Mouse (Mus musculus) heart, adult 8-10 months (tissue): ENCODE measurements around the gene Cubn. TPM values are rescaled to one million over a fixed set of nuclear protein-coding genes. Genes with fewer than 3 reads are reported as not detected.

Experiments used
- DNase-seq: peaks from one replicate; pipeline ENCODE4 v3.0.0; 2022; ENCODE audit warnings: low spot score
- total RNA-seq, 4 experiments: library from RNA; stranded (reverse); gene quantifications; 2 replicates each; pipeline ENCODE4 v1.2.4; 2022

The Cubn gene
- total RNA-seq, 4 experiments from 2014 or later, result 0.95 to 1.4 (median 1.1) TPM

GRCm38 (mm10) chr2:13357885-13358552 is 133.6 kb downstream of the Cubn start:
- no peak for DNase-seq

GRCm38 (mm10) chr2:13352775-13353174 is 138.8 kb downstream of the Cubn start:
- no peak for DNase-seq

GRCm38 (mm10) chr2:13352112-13352728 is 139.4 kb downstream of the Cubn start:
- no peak for DNase-seq

- no peak for DNase-seq
Measured at GRCm38 (mm10) chr2:13342325-13342926, 149.2 kb downstream of the Cubn start.

GRCm38 (mm10) chr2:13335446-13335845 is 156.2 kb downstream of the Cubn start:
- no peak for DNase-seq

GRCm38 (mm10) chr2:13329754-13330417 is 161.7 kb downstream of the Cubn start:
- peak; percentile 31 for DNase-seq

- no peak for DNase-seq
Measured at GRCm38 (mm10) chr2:13303376-13303775, 188.2 kb downstream of the Cubn start.

- no peak for DNase-seq
Measured at GRCm38 (mm10) chr2:13299031-13299430, 192.6 kb downstream of the Cubn start.

- no peak for DNase-seq
Measured at GRCm38 (mm10) chr2:13297733-13298132, 193.9 kb downstream of the Cubn start.

GRCm38 (mm10) chr2:13290661-13291060 is 201.0 kb downstream of the Cubn start:
- DNase-seq, result peak; percentile 76

GRCm38 (mm10) chr2:13290070-13290469 is 201.5 kb downstream of the Cubn start:
- DNase-seq, result no peak

GRCm38 (mm10) chr2:13278114-13278862 is 213.3 kb downstream of the Cubn start:
- peak; percentile 24 for DNase-seq

- DNase-seq, result no peak
Measured at GRCm38 (mm10) chr2:13275874-13276273, 215.7 kb downstream of the Cubn start.

GRCm38 (mm10) chr2:13271165-13271957 is 220.3 kb downstream of the Cubn start, which contains the start of gene Rsu1:
Gene Rsu1 (minus strand): TSS chr2:13271415.
- DNase-seq, result peak; percentile 99

- DNase-seq, result no peak
Measured at GRCm38 (mm10) chr2:13270736-13271135, 220.9 kb downstream of the Cubn start.

GRCm38 (mm10) chr2:13268681-13269293 is 222.8 kb downstream of the Cubn start:
- no peak for DNase-seq

GRCm38 (mm10) chr2:13264875-13265274 is 226.7 kb downstream of the Cubn start:
- DNase-seq, result no peak

GRCm38 (mm10) chr2:13263150-13263549 is 228.5 kb downstream of the Cubn start:
- no peak for DNase-seq

GRCm38 (mm10) chr2:13258606-13259005 is 233.0 kb downstream of the Cubn start:
- no peak for DNase-seq

- DNase-seq, result no peak
Measured at GRCm38 (mm10) chr2:13240711-13241110, 250.9 kb downstream of the Cubn start.
